Mouse (Mus musculus) lung, postnatal 0 days (tissue): ENCODE measurements at regions not wholly inside any gene's neighbourhood (a gene's known extent, or its start where the extent isn't known, plus 50 kb on each side); places are given as distances from the start of the nearest gene placed in this dataset.

Experiments
- CTCF ChIP-seq: IDR thresholded peaks from 2 replicates; pipeline ENCODE4 v1.5.1; 2016; ENCODE audit warnings: antibody characterized with exemption, mild to moderate bottlenecking
- EP300 ChIP-seq: IDR thresholded peaks from 2 replicates; pipeline ENCODE4 v1.6.1; 2016; ENCODE audit warnings: antibody characterized with exemption, mild to moderate bottlenecking, control low read depth

DNA sequence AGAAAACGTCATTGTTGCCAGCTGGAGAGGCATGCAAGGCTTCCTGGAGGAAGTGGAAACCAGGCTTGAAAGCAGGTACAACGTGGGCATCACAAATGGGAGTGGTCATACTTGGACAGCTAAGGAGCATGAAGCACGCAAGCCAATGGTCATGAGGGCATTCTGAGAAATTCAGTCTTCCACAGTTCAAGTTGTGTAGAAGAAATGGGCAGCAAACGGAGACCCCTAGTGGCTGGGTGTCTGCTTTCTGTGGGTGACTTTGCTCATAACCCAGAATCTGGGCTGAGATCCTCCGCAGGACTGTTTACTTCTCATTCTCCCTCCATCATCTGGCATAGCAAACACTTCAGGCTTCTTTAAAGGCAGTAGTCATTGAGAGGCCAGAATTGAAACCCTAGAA is 655.7 kb upstream of the Cdh11 start:
- TF ChIP-seq CTCF (peak; percentile 65), EP300 (no peak)
